Mouse (Mus musculus) neural tube, embryonic 15.5 days (tissue): ENCODE measurements around the gene Zfp637. TPM values are rescaled to one million over a fixed set of nuclear protein-coding genes. Genes with fewer than 3 reads are reported as not detected.
"Not testable (repeated sequence)": the region's sequence is repeated elsewhere in the genome, so short reads cannot be mapped to it uniquely, and the experiment has no call there.

Experiments used
- ATAC-seq: fragments of 200-750 bp; cut with Nextera tagmentation; 2 replicates; pipeline ENCODE4 v1.8.0; 2017; ENCODE audit warnings: mild to moderate bottlenecking, moderate TSS enrichment, moderate library complexity; ENCODE audit not compliant: low FRiP score
- H3K27ac ChIP-seq: fragments of 300-500 bp; sonication (generic); replicated peaks from 2 replicates; pipeline ENCODE4 v1.5.1; 2015; ENCODE audit warnings: mild to moderate bottlenecking, inconsistent platforms
- H3K27me3 ChIP-seq: fragments of 300-500 bp; sonication (generic); replicated peaks from 2 replicates; pipeline ENCODE4 v1.6.1; 2015; ENCODE audit warnings: inconsistent platforms
- H3K36me3 ChIP-seq: fragments of 300-500 bp; sonication (generic); 2 replicates; pipeline ENCODE4 v1.6.1; 2015; ENCODE audit warnings: inconsistent platforms
- H3K4me1 ChIP-seq: fragments of 300-500 bp; sonication (generic); 2 replicates; pipeline ENCODE4 v1.6.1; 2015; ENCODE audit warnings: inconsistent platforms
- H3K4me2 ChIP-seq: fragments of 300-500 bp; sonication (generic); 2 replicates; pipeline ENCODE4 v1.6.1; 2015; ENCODE audit warnings: inconsistent platforms, mild to moderate bottlenecking, moderate library complexity
- H3K4me3 ChIP-seq: fragments of 300-500 bp; sonication (generic); replicated peaks from 2 replicates; pipeline ENCODE4 v1.5.1; 2015; ENCODE audit warnings: mild to moderate bottlenecking, inconsistent platforms
- H3K9ac ChIP-seq: fragments of 300-500 bp; sonication (generic); replicated peaks from 2 replicates; pipeline ENCODE4 v1.6.1; 2015; ENCODE audit warnings: mild to moderate bottlenecking, inconsistent platforms
- H3K9me3 ChIP-seq: fragments of 300-500 bp; sonication (generic); replicated peaks from 2 replicates; pipeline ENCODE4 v1.6.1; 2016; ENCODE audit warnings: inconsistent platforms
- WGBS: fragments of 180-500 bp; shearing (Covaris S2); methylation state at CpG from one replicate; pipeline ENCODE4 v1.1.7; 2015; ENCODE audit warnings: mixed read lengths; 5-methylcytosine and 5-hydroxymethylcytosine counted together
- polyA plus RNA-seq: library from polyadenylated mRNA; unstranded; fragments of >200 nt; fragmentation: Nextera tagmentation; extraction: Ambion mirVana; gene quantifications from 2 replicates; pipeline ENCODE4 v1.2.1, GENCODE M21; 2015

The Zfp637 gene
- polyA plus RNA-seq, 1 experiment from 2014 or later, result 133 TPM

GRCm38 (mm10) chr6:117868187-117868586 lies 27.2 kb downstream of the Zfp637 start:
- Histone ChIP-seq H3K27ac (no peak overlapping the region), H3K27me3 (no peaks in the 10 kb centered on the region), H3K9me3 (no peaks in the 10 kb centered on the region), H3K9ac (no peak overlapping the region), H3K4me2 (no peak overlapping the region), H3K4me1 (peaks cover 7% of the 10 kb centered on the region), H3K36me3 (peaks cover 8% of the 10 kb centered on the region), H3K4me3 (no peak overlapping the region)
- WGBS, result 97% methylated on average over 8 of the region's 8 CpGs
- no peak for ATAC-seq

GRCm38 (mm10) chr6:117871034-117871433 lies 30.1 kb downstream of the Zfp637 start:
- Histone ChIP-seq H3K27ac (no peak overlapping the region), H3K9me3 (no peaks in the 10 kb centered on the region), H3K9ac (no peak overlapping the region), H3K4me3 (no peak overlapping the region), H3K4me2 (no peak overlapping the region), H3K36me3 (peaks cover 8% of the 10 kb centered on the region), H3K4me1 (no peaks in the 10 kb centered on the region), H3K27me3 (no peaks in the 10 kb centered on the region)
- ATAC-seq, result no peak
- WGBS, result 87% methylated on average over 14 of the region's 14 CpGs

GRCm38 (mm10) chr6:117873450-117873849 lies 32.5 kb downstream of the Zfp637 start:
- H3K4me1 ChIP-seq, H3K27ac ChIP-seq, H3K4me2 ChIP-seq, H3K9ac ChIP-seq, H3K36me3 ChIP-seq, ATAC-seq, H3K9me3 ChIP-seq, H3K27me3 ChIP-seq, H3K4me3 ChIP-seq: not testable (repeated sequence)
- WGBS, result 94% methylated on average over 7 of the region's 7 CpGs

GRCm38 (mm10) chr6:117874621-117875281 lies 33.8 kb downstream of the Zfp637 start:
- H3K9me3 ChIP-seq, result no peaks in the 10 kb centered on the region
- H3K27me3 ChIP-seq, result no peaks in the 10 kb centered on the region
- peaks cover 5% of the 10 kb centered on the region; the same call in 1 of the 2 replicates for H3K4me1 ChIP-seq
- ATAC-seq, result no peak
- peaks cover 8% of the 10 kb centered on the region for H3K36me3 ChIP-seq
- no peak overlapping the region for H3K9ac ChIP-seq
- H3K4me2 ChIP-seq, result no peak overlapping the region
- 87% methylated on average over 3 of the region's 3 CpGs for whole genome bisulfite sequencing
- H3K4me3 ChIP-seq, result no peak overlapping the region
- no peak overlapping the region for H3K27ac ChIP-seq

GRCm38 (mm10) chr6:117878700-117879407 lies 37.9 kb downstream of the Zfp637 start:
- 13% methylated on average over 26 of the region's 26 CpGs for WGBS

GRCm38 (mm10) chr6:117879408-117880115 lies 38.6 kb downstream of the Zfp637 start:
- peak overlapping the region; percentile 72 for H3K9ac ChIP-seq
- no peaks in the 10 kb centered on the region for H3K9me3 ChIP-seq
- WGBS, result under 1% methylated on average over 67 of the region's 67 CpGs
- H3K4me3 ChIP-seq, result peak overlapping the region; percentile 68
- peak overlapping the region; percentile 87 for H3K4me2 ChIP-seq
- H3K27ac ChIP-seq, result peak overlapping the region; percentile 100
- peaks cover 15% of the 10 kb centered on the region for H3K4me1 ChIP-seq
- peak; percentile 95 for ATAC-seq
- H3K36me3 ChIP-seq, result no peaks in the 10 kb centered on the region
- H3K27me3 ChIP-seq, result no peaks in the 10 kb centered on the region

More at GRCm38 (mm10) chr6:117878700-117879407, 37.9 kb downstream of the Zfp637 start:
- peak overlapping the region; percentile 87 for H3K4me2 ChIP-seq
- peaks cover 15% of the 10 kb centered on the region for H3K4me1 ChIP-seq
- peak overlapping the region; percentile 100 for H3K27ac ChIP-seq
- H3K27me3 ChIP-seq, result no peaks in the 10 kb centered on the region
- no peaks in the 10 kb centered on the region for H3K36me3 ChIP-seq
- H3K9me3 ChIP-seq, result no peaks in the 10 kb centered on the region
- peak overlapping the region; percentile 68 for H3K4me3 ChIP-seq
- H3K9ac ChIP-seq, result peak overlapping the region; percentile 72
- ATAC-seq, result peak; percentile 92

- Histone ChIP-seq H3K27me3 (no peaks in the 10 kb centered on the region), H3K4me3 (peak overlapping the region; percentile 68), H3K4me2 (peak overlapping the region; percentile 87), H3K27ac (peak overlapping the region; percentile 100), H3K36me3 (no peaks in the 10 kb centered on the region), H3K9ac (peak overlapping the region; percentile 53; the same call in 1 of the 2 replicates), H3K9me3 (no peaks in the 10 kb centered on the region), H3K4me1 (peaks cover 15% of the 10 kb centered on the region)
- ATAC-seq, result no peak
- 17% methylated on average over 3 of the region's 3 CpGs for WGBS
Observed at GRCm38 (mm10) chr6:117880394-117880838, 39.4 kb downstream of the Zfp637 start.

GRCm38 (mm10) chr6:117881229-117881628 lies 40.2 kb downstream of the Zfp637 start:
- Histone ChIP-seq H3K36me3 (no peaks in the 10 kb centered on the region), H3K4me1 (peaks cover 15% of the 10 kb centered on the region), H3K9me3 (no peaks in the 10 kb centered on the region), H3K27ac (0 out of 2 replicates have a peak overlapping the region, but pooled peaks have one; percentile 100), H3K4me2 (no peak overlapping the region), H3K27me3 (no peaks in the 10 kb centered on the region), H3K4me3 (no peak overlapping the region), H3K9ac (no peak overlapping the region)
- 40% methylated on average over 7 of the region's 7 CpGs for WGBS
- no peak for ATAC-seq

- H3K4me1 ChIP-seq, result peaks cover 15% of the 10 kb centered on the region
- no peaks in the 10 kb centered on the region for H3K27me3 ChIP-seq
- no peak overlapping the region for H3K9ac ChIP-seq
- 82% methylated on average over 7 of the region's 7 CpGs for WGBS
- no peak overlapping the region for H3K4me2 ChIP-seq
- no peaks in the 10 kb centered on the region for H3K9me3 ChIP-seq
- no peak for ATAC-seq
- H3K4me3 ChIP-seq, result no peak overlapping the region
- no peaks in the 10 kb centered on the region for H3K36me3 ChIP-seq
- H3K27ac ChIP-seq, result no peak overlapping the region
Observed at GRCm38 (mm10) chr6:117881997-117882396, 41.0 kb downstream of the Zfp637 start.

GRCm38 (mm10) chr6:117885943-117886342 lies 45.0 kb downstream of the Zfp637 start:
- H3K9ac ChIP-seq, result no peak overlapping the region
- no peak overlapping the region for H3K4me2 ChIP-seq
- H3K4me3 ChIP-seq, result no peak overlapping the region
- 85% methylated on average over 2 of the region's 2 CpGs for WGBS
- H3K27ac ChIP-seq, result no peak overlapping the region
- peaks cover 3% of the 10 kb centered on the region; the same call in 1 of the 2 replicates for H3K4me1 ChIP-seq
- ATAC-seq, result no peak
- H3K36me3 ChIP-seq, result no peaks in the 10 kb centered on the region
- H3K9me3 ChIP-seq, result no peaks in the 10 kb centered on the region
- no peaks in the 10 kb centered on the region for H3K27me3 ChIP-seq

- Histone ChIP-seq H3K36me3 (no peaks in the 10 kb centered on the region), H3K9ac (no peak overlapping the region), H3K4me3 (no peak overlapping the region), H3K27me3 (no peaks in the 10 kb centered on the region), H3K27ac (no peak overlapping the region), H3K9me3 (no peaks in the 10 kb centered on the region), H3K4me1 (no peaks in the 10 kb centered on the region), H3K4me2 (no peak overlapping the region)
- ATAC-seq, result no peak
- WGBS, result 53% methylated on average over 1 of the region's 1 CpGs
Observed at GRCm38 (mm10) chr6:117888032-117888431, 47.1 kb downstream of the Zfp637 start.
